Mouse (Mus musculus): ENCODE data around the gene Brd7. TPM values are rescaled to one million over a fixed set of nuclear protein-coding genes. Genes with fewer than 3 reads are reported as not detected.

Brd7 gene
- polyA plus RNA-seq, 1 experiment from 2014 or later: 75.2 TPM

- Histone ChIP-seq H3K4me3 (no peak overlapping the region), H3K9me3 (replicated peaks) (no peaks in the 10 kb centered on the region), H3K4me1 (peaks cover 7% of the 10 kb centered on the region), H3K4me2 (no peak overlapping the region), H3K27ac (no peak overlapping the region; the same call in 1 of the 2 replicates), H3K9ac (no peak overlapping the region; the same call in 1 of the 2 replicates), H3K36me3 (ENCODE audit: poor library complexity, severe bottlenecking) (no peaks in the 10 kb centered on the region), H3K27me3 (no peaks in the 10 kb centered on the region)
- WGBS: 57% methylated on average over 15 of the region's 15 CpGs
- no peak for ATAC-seq
Measured at GRCm38 (mm10) chr8:88301589-88302437, 60.2 kb downstream of the Brd7 start.

GRCm38 (mm10) chr8:88299907-88300603 lies 61.9 kb downstream of the Brd7 start:
- WGBS: 85% methylated on average over 10 of the region's 10 CpGs
- H3K27me3 ChIP-seq: no peaks in the 10 kb centered on the region

GRCm38 (mm10) chr8:88298733-88299103 lies 63.3 kb downstream of the Brd7 start:
- no peak overlapping the region for H3K9ac ChIP-seq
- H3K4me3 ChIP-seq: no peak overlapping the region
- H3K9me3 ChIP-seq (replicated peaks): no peaks in the 10 kb centered on the region
- WGBS: 86% methylated on average over 10 of the region's 10 CpGs
- no peaks in the 10 kb centered on the region for H3K27me3 ChIP-seq
- no peaks in the 10 kb centered on the region for H3K36me3 ChIP-seq (ENCODE audit: poor library complexity, severe bottlenecking)
- H3K4me1 ChIP-seq: peaks cover 7% of the 10 kb centered on the region
- no peak overlapping the region for H3K27ac ChIP-seq
- H3K4me2 ChIP-seq: no peak overlapping the region
- ATAC-seq: no peak

More at GRCm38 (mm10) chr8:88299907-88300603, 61.9 kb downstream of the Brd7 start:
- Histone ChIP-seq H3K4me2 (no peak overlapping the region), H3K4me3 (no peak overlapping the region), H3K36me3 (ENCODE audit: poor library complexity, severe bottlenecking) (no peaks in the 10 kb centered on the region), H3K9me3 (replicated peaks) (no peaks in the 10 kb centered on the region), H3K4me1 (peaks cover 7% of the 10 kb centered on the region), H3K9ac (no peak overlapping the region), H3K27ac (no peak overlapping the region)
- no peak for ATAC-seq

GRCm38 (mm10) chr8:88297976-88298732 lies 63.8 kb downstream of the Brd7 start:
- H3K4me1 ChIP-seq: peaks cover 7% of the 10 kb centered on the region
- WGBS: 62% methylated on average over 12 of the region's 12 CpGs
- no peaks in the 10 kb centered on the region for H3K36me3 ChIP-seq (ENCODE audit: poor library complexity, severe bottlenecking)
- ATAC-seq: no peak
- H3K9me3 ChIP-seq (replicated peaks): no peaks in the 10 kb centered on the region
- no peaks in the 10 kb centered on the region for H3K27me3 ChIP-seq
- H3K9ac ChIP-seq: no peak overlapping the region
- no peak overlapping the region for H3K4me3 ChIP-seq
- H3K4me2 ChIP-seq: no peak overlapping the region
- no peak overlapping the region for H3K27ac ChIP-seq

GRCm38 (mm10) chr8:88294977-88295376 lies 67.0 kb downstream of the Brd7 start:
- 96% methylated on average over 2 of the region's 2 CpGs for WGBS

GRCm38 (mm10) chr8:88293590-88294356 lies 68.2 kb downstream of the Brd7 start:
- WGBS: 90% methylated on average over 9 of the region's 9 CpGs

More at GRCm38 (mm10) chr8:88294977-88295376, 67.0 kb downstream of the Brd7 start:
- ATAC-seq: no peak
- Histone ChIP-seq H3K4me1 (no peaks in the 10 kb centered on the region), H3K27me3 (no peaks in the 10 kb centered on the region), H3K9ac (no peak overlapping the region), H3K27ac (no peak overlapping the region), H3K36me3 (ENCODE audit: poor library complexity, severe bottlenecking) (no peaks in the 10 kb centered on the region), H3K9me3 (replicated peaks) (no peaks in the 10 kb centered on the region), H3K4me3 (no peak overlapping the region), H3K4me2 (no peak overlapping the region)

GRCm38 (mm10) chr8:88292926-88293325 lies 69.1 kb downstream of the Brd7 start:
- H3K9ac ChIP-seq: no peak overlapping the region
- no peaks in the 10 kb centered on the region for H3K36me3 ChIP-seq (ENCODE audit: poor library complexity, severe bottlenecking)
- H3K4me3 ChIP-seq: no peak overlapping the region
- WGBS: 80% methylated on average over 3 of the region's 3 CpGs
- H3K9me3 ChIP-seq (replicated peaks): no peaks in the 10 kb centered on the region
- H3K27me3 ChIP-seq: no peaks in the 10 kb centered on the region
- ATAC-seq: no peak
- H3K27ac ChIP-seq: no peak overlapping the region
- no peak overlapping the region for H3K4me2 ChIP-seq
- no peaks in the 10 kb centered on the region for H3K4me1 ChIP-seq

More at GRCm38 (mm10) chr8:88293590-88294356, 68.2 kb downstream of the Brd7 start:
- no peaks in the 10 kb centered on the region for H3K4me1 ChIP-seq
- no peak for ATAC-seq
- H3K4me3 ChIP-seq: no peak overlapping the region
- no peaks in the 10 kb centered on the region for H3K9me3 ChIP-seq (replicated peaks)
- no peak overlapping the region for H3K27ac ChIP-seq
- no peak overlapping the region for H3K4me2 ChIP-seq
- H3K27me3 ChIP-seq: no peaks in the 10 kb centered on the region
- no peak overlapping the region for H3K9ac ChIP-seq
- no peaks in the 10 kb centered on the region for H3K36me3 ChIP-seq (ENCODE audit: poor library complexity, severe bottlenecking)

- no peaks in the 10 kb centered on the region for H3K9me3 ChIP-seq (replicated peaks)
- H3K27me3 ChIP-seq: no peaks in the 10 kb centered on the region
- no peaks in the 10 kb centered on the region for H3K36me3 ChIP-seq (ENCODE audit: poor library complexity, severe bottlenecking)
- WGBS: 93% methylated on average over 11 of the region's 11 CpGs
- no peak overlapping the region for H3K4me3 ChIP-seq
- H3K4me2 ChIP-seq: no peak overlapping the region
- H3K4me1 ChIP-seq: no peaks in the 10 kb centered on the region
- no peak for ATAC-seq
- H3K9ac ChIP-seq: no peak overlapping the region
- H3K27ac ChIP-seq: no peak overlapping the region
Measured at GRCm38 (mm10) chr8:88291305-88291690, 70.7 kb downstream of the Brd7 start.

GRCm38 (mm10) chr8:88290326-88291304 lies 71.4 kb downstream of the Brd7 start:
- no peaks in the 10 kb centered on the region for H3K4me1 ChIP-seq
- H3K27me3 ChIP-seq: no peaks in the 10 kb centered on the region
- WGBS: 88% methylated on average over 13 of the region's 13 CpGs
- no peaks in the 10 kb centered on the region for H3K36me3 ChIP-seq (ENCODE audit: poor library complexity, severe bottlenecking)
- ATAC-seq: no peak
- H3K4me2 ChIP-seq: no peak overlapping the region
- no peak overlapping the region for H3K9ac ChIP-seq
- no peak overlapping the region for H3K27ac ChIP-seq
- no peak overlapping the region for H3K4me3 ChIP-seq
- H3K9me3 ChIP-seq (replicated peaks): no peaks in the 10 kb centered on the region

GRCm38 (mm10) chr8:88289901-88290300 lies 72.1 kb downstream of the Brd7 start:
- Histone ChIP-seq H3K9ac (no peak overlapping the region), H3K36me3 (ENCODE audit: poor library complexity, severe bottlenecking) (no peaks in the 10 kb centered on the region), H3K4me2 (no peak overlapping the region), H3K9me3 (replicated peaks) (no peaks in the 10 kb centered on the region), H3K27ac (no peak overlapping the region), H3K27me3 (no peaks in the 10 kb centered on the region), H3K4me1 (no peaks in the 10 kb centered on the region), H3K4me3 (no peak overlapping the region)
- 60% methylated on average over 1 of the region's 1 CpGs for WGBS
- no peak for ATAC-seq
